Mouse (Mus musculus) erythroblast, embryonic 14.5 days (primary cell): Measurements from ENCODE around the gene C1s2. TPM values are rescaled to one million over a fixed set of nuclear protein-coding genes. Genes with fewer than 3 reads are reported as not detected.
"Not testable (repeated sequence)": the region's sequence is repeated elsewhere in the genome, so short reads cannot be mapped to it uniquely, and the experiment has no call there.

Source experiments
- H3K27me3 ChIP-seq: 2 replicates; pipeline ENCODE4 v1.6.1; 2012; ENCODE audit warnings: inconsistent platforms; ENCODE audit not compliant: control insufficient read depth
- H3K36me3 ChIP-seq: 2 replicates; pipeline ENCODE4 v1.6.1; 2012; ENCODE audit warnings: mild to moderate bottlenecking, inconsistent platforms; ENCODE audit not compliant: control insufficient read depth
- H3K4me1 ChIP-seq: 2 replicates; pipeline ENCODE4 v1.6.1; 2012; ENCODE audit warnings: inconsistent platforms; ENCODE audit not compliant: control insufficient read depth
- H3K4me3 ChIP-seq: replicated peaks from 2 replicates; pipeline ENCODE3; 2012; ENCODE audit warnings: moderate library complexity, mild to moderate bottlenecking, inconsistent platforms
- H3K9me3 ChIP-seq: 2 replicates; pipeline ENCODE4 v1.6.1; 2012; ENCODE audit warnings: low read length, inconsistent platforms, mixed read lengths; ENCODE audit not compliant: control insufficient read depth
- GATA1 ChIP-seq: IDR thresholded peaks from 2 replicates; pipeline ENCODE4 v1.6.1; 2012; ENCODE audit warnings: low read length, inconsistent platforms, mixed read lengths
- TAL1 ChIP-seq: IDR thresholded peaks from 3 replicates; pipeline ENCODE4 v1.6.1; 2012; ENCODE audit warnings: low read length, inconsistent platforms, mixed read lengths
- polyA plus RNA-seq: library from polyadenylated mRNA; stranded (reverse); fragments of >175 nt; gene quantifications from 2 replicates; pipeline ENCODE4 v1.2.3, GENCODE M21; 2012

Gene C1s2
- polyA plus RNA-seq, result not detected in 2 replicates

DNA sequence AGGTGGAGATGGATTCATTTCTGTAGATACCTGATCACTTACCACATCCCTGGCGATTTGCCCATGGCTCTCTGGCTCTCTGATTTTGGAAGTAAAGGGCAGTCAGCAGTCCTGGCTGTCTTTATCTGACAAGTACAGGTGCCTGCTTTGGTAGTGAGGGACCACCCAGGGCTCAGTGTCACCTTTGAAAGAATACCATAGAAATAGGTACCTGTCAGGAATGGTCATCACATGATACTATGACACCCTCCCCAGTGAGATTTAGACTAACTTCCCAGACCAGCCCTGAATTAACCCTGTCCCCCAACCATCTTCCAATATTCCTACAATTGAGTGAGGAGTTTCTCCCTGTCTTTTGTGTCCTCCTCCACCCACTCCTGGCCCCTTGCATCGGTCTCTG lies at the start of gene C1s2:
C1s2 (minus strand) TSS at position 101 of the 400 bp plus-strand sequence.
- not testable (repeated sequence) for H3K27me3 ChIP-seq, H3K36me3 ChIP-seq, H3K4me1 ChIP-seq, H3K4me3 ChIP-seq, H3K9me3 ChIP-seq

GRCm38 (mm10) chr6:124683591-124684417 lies 47.9 kb upstream of the C1s2 start:
- Histone ChIP-seq H3K9me3 (peaks cover 2% of the 10 kb centered on the region; the same call in 1 of the 2 replicates), H3K36me3 (peaks cover 56% of the 10 kb centered on the region), H3K27me3 (no peaks in the 10 kb centered on the region), H3K4me1 (peaks cover 74% of the 10 kb centered on the region), H3K4me3 (peak overlapping the region; percentile 13)
- TF ChIP-seq GATA1, result peak; percentile 44
- no peak for TF ChIP-seq TAL1

DNA sequence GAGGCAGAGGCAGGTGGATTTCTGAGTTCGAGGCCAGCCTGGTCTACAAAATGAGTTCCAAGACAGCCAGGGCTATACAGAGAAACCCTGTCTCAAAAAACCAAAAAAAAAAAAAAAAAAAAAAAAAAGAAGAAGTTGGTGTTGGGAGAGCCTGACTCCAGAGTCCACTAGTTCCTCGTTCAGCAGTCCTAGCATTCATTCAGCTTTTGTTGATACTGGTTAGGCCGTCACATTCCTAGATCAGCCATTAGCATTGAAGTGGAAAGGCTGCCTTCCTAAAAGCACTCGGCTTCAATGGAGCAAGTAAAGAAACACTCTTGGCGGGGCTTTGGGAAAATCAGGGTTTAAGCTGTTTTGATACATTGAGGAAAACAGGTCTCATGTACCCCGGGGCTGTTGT lies 46.4 kb upstream of the C1s2 start:
- peaks cover 74% of the 10 kb centered on the region for H3K4me1 ChIP-seq
- H3K27me3 ChIP-seq, H3K9me3 ChIP-seq, H3K4me3 ChIP-seq: not testable (repeated sequence)
- peaks cover 56% of the 10 kb centered on the region for H3K36me3 ChIP-seq

GRCm38 (mm10) chr6:124679486-124679885 lies 43.6 kb upstream of the C1s2 start:
- peaks cover 63% of the 10 kb centered on the region for H3K4me1 ChIP-seq
- TF ChIP-seq TAL1 (no peak), GATA1 (no peak)
- no peaks in the 10 kb centered on the region for H3K27me3 ChIP-seq
- H3K9me3 ChIP-seq, result peaks cover 2% of the 10 kb centered on the region; the same call in 1 of the 2 replicates
- H3K4me3 ChIP-seq, result no peak overlapping the region
- peaks cover 63% of the 10 kb centered on the region for H3K36me3 ChIP-seq

DNA sequence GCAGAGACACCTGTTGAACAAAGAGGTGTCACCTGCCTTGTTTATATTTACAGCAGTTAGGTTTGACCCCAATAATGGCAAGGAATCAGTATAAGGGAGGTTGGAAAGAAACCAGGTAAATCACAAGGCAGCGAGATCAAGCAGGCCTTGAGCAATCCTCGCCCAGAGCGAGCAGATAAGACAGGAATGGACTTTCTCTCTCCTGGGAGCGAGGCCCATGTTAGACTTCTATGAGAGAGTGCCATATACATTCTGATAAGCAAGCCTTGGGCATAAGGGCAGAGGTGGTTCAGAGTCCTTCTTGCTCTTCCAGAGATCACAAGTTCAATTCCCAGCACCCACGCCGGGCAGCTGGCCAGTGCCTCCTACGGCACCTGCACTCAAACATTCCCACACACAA lies 42.9 kb upstream of the C1s2 start:
- peaks cover 64% of the 10 kb centered on the region for H3K4me1 ChIP-seq

GRCm38 (mm10) chr6:124676171-124676570 lies 40.3 kb upstream of the C1s2 start:
- H3K4me3 ChIP-seq, result no peak overlapping the region
- peaks cover 60% of the 10 kb centered on the region for H3K4me1 ChIP-seq
- no peaks in the 10 kb centered on the region for H3K27me3 ChIP-seq
- H3K36me3 ChIP-seq, result peaks cover 86% of the 10 kb centered on the region
- peaks cover 2% of the 10 kb centered on the region; the same call in 1 of the 2 replicates for H3K9me3 ChIP-seq
- TF ChIP-seq TAL1 (no peak), GATA1 (no peak)

More for the DNA sequence above, 42.9 kb upstream of the C1s2 start:
- H3K4me3 ChIP-seq, result no peak overlapping the region
- H3K9me3 ChIP-seq, result peaks cover 2% of the 10 kb centered on the region; the same call in 1 of the 2 replicates
- TF ChIP-seq GATA1, result no peak
- no peak for TF ChIP-seq TAL1
- peaks cover 71% of the 10 kb centered on the region for H3K36me3 ChIP-seq
- H3K27me3 ChIP-seq, result no peaks in the 10 kb centered on the region

DNA sequence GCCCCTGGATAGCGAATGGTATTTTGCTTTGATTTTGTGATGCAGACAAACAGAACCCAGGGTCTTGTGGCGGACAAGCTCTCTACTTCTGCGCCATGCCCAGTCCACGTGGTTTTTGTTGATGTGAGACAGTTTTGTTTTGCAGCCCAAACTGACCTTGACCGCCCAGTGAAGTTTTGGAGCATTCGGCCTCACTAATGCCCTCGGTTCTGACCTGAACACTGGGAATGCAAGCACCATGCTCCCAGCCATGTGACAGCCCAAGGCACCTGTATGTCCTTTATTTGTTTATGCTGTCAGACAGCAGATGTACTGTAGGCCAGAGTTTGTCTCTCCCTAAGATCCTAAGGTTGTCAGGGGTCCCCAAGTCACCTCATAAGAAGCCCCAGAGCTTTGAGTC lies 38.7 kb upstream of the C1s2 start:
- Histone ChIP-seq H3K27me3 (no peaks in the 10 kb centered on the region), H3K9me3 (no peaks in the 10 kb centered on the region), H3K4me1 (peaks cover 67% of the 10 kb centered on the region), H3K36me3 (peaks cover 90% of the 10 kb centered on the region), H3K4me3 (no peak overlapping the region)
- TF ChIP-seq TAL1 (no peak), GATA1 (no peak)

- no peaks in the 10 kb centered on the region for H3K27me3 ChIP-seq
- peaks cover 90% of the 10 kb centered on the region for H3K36me3 ChIP-seq
- TF ChIP-seq GATA1 (no peak), TAL1 (no peak)
- H3K9me3 ChIP-seq, result no peaks in the 10 kb centered on the region
- peaks cover 67% of the 10 kb centered on the region for H3K4me1 ChIP-seq
- H3K4me3 ChIP-seq, result no peak overlapping the region
These were observed 37.7 kb upstream of the C1s2 start for GRCm38 (mm10) chr6:124673619-124674018.

- Histone ChIP-seq H3K36me3 (peaks cover 93% of the 10 kb centered on the region), H3K9me3 (no peaks in the 10 kb centered on the region), H3K4me3 (no peak overlapping the region), H3K4me1 (peaks cover 69% of the 10 kb centered on the region), H3K27me3 (no peaks in the 10 kb centered on the region)
- no peak for TF ChIP-seq TAL1
- TF ChIP-seq GATA1, result no peak
These were observed 36.2 kb upstream of the C1s2 start for GRCm38 (mm10) chr6:124672100-124672499.

DNA sequence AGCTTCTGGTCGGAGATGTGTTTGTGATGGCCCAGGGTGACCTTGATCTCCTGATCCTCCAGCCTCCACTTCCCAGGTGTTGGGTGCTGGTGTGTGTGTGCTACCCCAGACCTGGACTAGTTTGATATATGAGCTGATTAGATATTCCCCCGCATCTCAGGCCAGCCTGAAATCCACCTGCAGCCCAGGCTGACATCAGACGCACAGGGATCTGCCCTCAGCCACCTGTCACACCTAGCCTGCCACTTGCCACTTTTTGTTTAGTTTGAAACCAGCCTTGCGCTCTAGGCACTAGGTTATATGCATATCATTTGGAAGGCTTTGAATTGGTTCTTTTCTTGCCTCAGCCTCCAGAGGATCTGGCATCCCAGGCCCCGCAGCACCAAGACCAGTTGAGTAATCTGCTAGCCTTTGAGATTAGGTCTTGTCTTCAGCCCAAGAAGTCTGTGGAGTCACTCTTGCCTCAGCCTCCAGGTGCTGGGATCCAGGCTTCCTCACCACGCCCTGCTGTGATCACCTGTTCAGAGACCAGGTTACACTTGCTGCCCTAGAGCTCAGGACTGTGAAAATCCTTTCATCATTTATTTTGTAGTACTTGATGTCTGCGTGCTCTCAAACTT lies 34.5 kb upstream of the C1s2 start:
- Histone ChIP-seq H3K4me1 (peaks cover 72% of the 10 kb centered on the region), H3K36me3 (peaks cover 95% of the 10 kb centered on the region), H3K9me3 (no peaks in the 10 kb centered on the region), H3K27me3 (no peaks in the 10 kb centered on the region), H3K4me3 (no peak overlapping the region)
- no peak for TF ChIP-seq GATA1
- no peak for TF ChIP-seq TAL1
